Mouse (Mus musculus) brain, embryonic 14.5 days (tissue): ENCODE data around the gene Abcg8.

Source experiments
- CTCF ChIP-seq: fragments of 200-500 bp; IDR thresholded peaks from 2 replicates; pipeline ENCODE4 v1.5.1; 2012; ENCODE audit warnings: inconsistent platforms, mild to moderate bottlenecking, moderate library complexity, borderline replicate concordance; ENCODE audit not compliant: insufficient read depth, insufficient read length; ENCODE audit errors: extremely low read depth
- POLR2A ChIP-seq: fragments of 200-500 bp; IDR thresholded peaks from 2 replicates; pipeline ENCODE4 v1.6.1; 2012; ENCODE audit warnings: mild to moderate bottlenecking, inconsistent platforms, borderline replicate concordance; ENCODE audit not compliant: poor library complexity, insufficient read depth, insufficient read length, severe bottlenecking; ENCODE audit errors: extremely low read depth

- TF ChIP-seq POLR2A, result no peak
- no peak for TF ChIP-seq CTCF
These were observed 39.8 kb upstream of the Abcg8 start for GRCm38 (mm10) chr17:84636328-84636727.
